Mouse (Mus musculus) heart, adult 18-20 months (tissue): ENCODE measurements around the gene Trim38. TPM values are rescaled to one million over a fixed set of nuclear protein-coding genes. Genes with fewer than 3 reads are reported as not detected.
A peak's percentile ranks its signal among the peaks of the same experiment; 100 is the strongest.

Experiments
- DNase-seq, 2 experiments: peaks; one replicate each; pipeline ENCODE4 v3.0.0; 2021 to 2022; ENCODE audit warnings: mixed read lengths in 1 of 2
- total RNA-seq, 2 experiments: library from RNA; stranded (reverse); gene quantifications; 2 replicates each; pipeline ENCODE4 v1.2.3; 2021

Gene Trim38
- total RNA-seq, 2 experiments from 2014 or later: 0.21 TPM; not detected in 1

DNA sequence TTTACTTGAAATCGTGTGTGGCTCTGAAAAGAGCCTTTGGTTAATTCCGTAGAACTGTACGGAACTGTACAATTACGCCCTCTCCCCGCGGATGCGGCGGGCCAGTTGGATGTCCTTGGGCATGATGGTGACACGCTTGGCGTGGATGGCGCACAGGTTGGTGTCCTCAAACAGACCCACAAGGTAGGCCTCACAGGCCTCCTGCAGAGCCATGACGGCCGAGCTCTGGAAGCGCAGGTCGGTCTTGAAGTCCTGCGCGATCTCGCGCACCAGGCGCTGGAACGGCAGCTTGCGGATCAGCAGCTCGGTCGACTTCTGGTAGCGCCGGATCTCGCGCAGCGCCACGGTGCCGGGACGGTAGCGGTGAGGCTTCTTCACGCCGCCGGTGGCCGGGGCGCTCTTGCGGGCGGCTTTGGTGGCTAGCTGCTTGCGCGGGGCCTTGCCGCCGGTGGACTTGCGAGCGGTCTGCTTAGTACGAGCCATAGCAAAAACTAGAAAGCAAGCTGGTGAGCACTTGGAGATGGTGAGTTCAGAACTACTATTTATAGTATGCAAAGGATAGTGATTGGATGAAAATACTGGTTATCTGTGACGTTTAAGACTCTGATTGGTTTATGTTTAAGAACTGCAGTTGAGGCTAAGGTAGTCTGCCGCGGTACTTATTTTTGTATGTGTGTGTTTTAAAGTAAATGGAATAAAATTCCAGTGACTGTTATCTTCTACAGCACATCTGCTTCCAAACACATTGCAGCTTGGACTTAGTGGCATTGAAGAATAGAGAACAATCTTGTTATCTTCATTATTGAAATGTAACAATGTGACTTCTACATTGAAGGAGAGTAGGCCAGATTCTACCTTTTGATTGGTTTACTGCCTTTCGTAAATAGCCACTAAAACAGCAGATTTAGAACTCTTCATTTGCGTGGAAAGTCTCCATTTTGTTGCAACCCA lies 7.6 kb upstream of the Trim38 start, which contains the start of gene Hist1h3a:
Gene Hist1h3a, minus strand, starts transcription at position 516 of the 951 bp plus-strand sequence.
- DNase-seq: peak; percentile 65 to 78

DNA sequence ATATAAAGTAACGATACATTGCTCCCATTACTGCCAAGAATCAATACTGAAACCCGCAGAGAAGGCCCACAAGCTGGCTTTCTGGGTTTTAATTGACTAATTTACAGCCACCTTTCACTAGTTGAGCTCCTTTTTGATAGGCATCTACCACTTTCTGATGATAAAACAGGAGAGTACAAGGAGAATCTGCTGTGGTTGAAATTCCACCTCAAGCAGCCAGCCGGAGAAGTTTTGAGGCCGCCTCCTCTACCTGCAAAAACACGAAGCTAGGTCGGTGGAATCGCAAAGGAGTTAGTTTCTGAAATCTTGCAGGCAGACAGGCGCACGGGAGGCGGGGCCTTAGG lies 6.5 kb upstream of the Trim38 start:
- DNase-seq: no peak

DNA sequence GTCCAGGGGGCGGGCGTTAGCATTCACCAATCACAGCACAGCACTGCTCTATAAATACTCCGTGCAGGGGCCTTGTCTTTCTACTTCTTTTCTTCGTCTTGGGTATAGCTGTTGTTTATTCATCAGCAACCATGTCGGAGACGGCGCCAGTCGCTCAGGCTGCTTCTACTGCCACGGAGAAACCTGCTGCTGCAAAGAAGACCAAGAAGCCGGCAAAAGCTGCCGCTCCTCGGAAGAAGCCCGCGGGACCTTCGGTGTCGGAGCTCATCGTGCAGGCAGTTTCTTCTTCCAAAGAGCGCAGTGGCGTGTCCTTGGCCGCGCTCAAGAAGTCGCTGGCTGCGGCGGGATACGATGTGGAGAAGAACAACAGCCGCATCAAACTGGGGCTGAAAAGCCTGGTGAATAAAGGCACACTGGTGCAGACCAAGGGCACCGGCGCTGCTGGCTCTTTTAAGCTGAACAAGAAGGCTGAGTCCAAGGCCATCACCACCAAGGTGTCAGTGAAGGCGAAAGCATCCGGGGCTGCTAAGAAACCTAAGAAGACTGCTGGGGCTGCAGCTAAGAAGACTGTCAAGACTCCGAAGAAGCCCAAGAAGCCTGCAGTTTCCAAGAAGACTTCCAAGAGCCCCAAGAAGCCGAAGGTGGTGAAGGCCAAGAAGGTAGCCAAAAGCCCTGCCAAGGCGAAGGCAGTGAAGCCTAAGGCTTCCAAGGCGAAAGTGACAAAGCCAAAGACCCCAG lies 6.0 kb upstream of the Trim38 start, which contains the start of gene Hist1h1a:
Gene Hist1h1a, plus strand, starts transcription at position 81 of the 738 bp plus-strand sequence.
- DNase-seq: peak; percentile 85

- no peak for DNase-seq
Observed at GRCm38 (mm10) chr13:23764324-23765171, 5.2 kb upstream of the Trim38 start.

DNA sequence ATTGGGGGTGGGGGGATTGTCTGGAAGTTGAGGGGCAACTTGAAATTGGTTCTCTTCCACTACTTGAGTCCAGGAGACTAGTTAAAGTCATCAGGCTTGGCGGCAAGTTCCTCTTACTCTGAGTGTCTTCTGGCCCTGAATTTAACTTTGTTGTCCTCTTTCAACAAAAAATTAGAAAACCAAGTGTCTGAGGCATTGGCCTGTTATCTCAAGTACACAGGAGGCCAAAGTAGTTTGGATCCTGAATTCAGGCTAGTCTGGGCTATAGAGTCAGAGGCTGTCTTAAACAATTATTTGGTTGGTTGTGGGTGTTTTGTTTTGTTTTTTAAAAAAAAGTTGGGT lies 4.6 kb upstream of the Trim38 start:
- DNase-seq: no peak

DNA sequence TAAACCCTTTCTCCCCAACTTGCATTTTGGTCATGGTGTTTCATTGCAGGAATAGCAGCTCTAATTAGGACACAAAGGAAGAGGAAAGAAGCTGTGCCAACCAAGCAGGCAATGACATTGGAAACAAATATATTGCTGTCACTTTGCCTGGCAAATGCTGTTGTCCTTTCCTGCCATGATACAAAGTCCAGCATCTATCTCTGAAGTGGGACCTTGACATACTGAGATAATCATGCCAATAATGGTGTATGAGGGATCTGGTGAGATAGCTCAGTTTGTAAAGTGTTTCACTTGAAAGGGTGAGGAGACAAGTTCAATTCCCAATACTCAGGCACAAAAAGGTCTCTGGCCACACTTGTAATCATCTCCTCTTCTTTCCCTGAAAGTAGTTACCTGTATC lies 2.9 kb upstream of the Trim38 start:
- no peak for DNase-seq

DNA sequence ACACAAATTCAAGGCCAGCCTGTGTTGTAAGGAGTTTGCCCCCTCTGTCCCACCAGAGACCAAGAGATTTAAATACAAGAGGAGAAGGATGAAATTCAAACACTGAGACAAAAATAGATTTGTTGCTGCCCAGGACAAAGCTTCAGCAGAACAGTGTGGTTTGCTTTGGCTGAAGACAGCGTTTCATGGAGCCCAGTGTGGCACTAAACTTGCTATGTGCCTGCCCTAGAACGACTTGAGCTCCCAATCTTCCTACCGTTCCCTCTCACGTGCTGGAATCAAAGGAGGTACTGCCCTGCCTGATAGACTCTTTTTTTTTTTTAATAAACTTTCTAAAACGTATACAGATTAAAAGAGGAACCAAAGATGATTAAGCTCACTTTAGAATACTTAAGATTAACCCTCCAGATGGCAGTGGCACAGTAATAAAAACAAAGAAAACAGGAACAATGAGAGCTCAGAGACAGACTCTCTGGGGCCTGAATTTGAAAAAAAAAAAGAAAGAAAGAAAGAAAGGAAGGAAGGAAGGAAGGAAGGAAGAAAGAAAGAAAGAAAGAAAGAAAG lies 797 bp upstream of the Trim38 start:
- DNase-seq: no peak

DNA sequence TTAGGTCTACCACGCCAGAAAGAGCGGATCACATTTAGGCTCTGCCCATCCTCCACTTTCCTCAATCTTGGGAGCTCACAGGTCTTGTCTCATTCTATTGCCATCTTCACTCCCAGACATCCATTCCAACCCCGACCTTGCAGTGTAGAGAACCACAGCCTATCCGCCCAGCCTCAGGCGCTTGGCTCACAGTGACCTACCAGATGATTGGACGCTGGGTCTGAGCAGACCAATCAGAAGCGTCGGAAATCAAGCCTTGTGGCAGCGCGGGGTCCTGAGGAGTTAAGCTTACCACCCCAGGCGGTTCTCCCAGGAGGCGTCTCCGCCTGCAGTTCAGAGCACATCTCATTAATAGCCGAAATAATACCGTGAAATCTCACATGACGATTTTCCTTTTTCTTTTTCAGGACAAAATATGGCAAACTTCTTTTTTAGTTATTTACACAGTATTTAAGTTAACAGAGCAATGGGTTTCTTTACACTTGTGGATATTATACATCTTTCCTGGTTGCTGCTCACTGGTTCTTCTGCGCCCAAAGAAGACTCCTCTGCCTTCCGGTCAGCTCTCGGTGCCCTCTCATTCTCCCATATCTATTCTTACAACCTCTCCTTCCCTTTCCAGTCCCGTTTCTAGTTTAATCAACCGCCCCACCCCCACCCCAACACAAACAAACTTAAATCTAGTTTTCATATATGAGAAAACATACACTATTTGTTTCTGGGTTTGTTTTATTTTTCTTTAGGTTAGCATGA lies 3.0 kb downstream of the Trim38 start:
- DNase-seq: peak in 1 of 2 experiments; percentile 33

DNA sequence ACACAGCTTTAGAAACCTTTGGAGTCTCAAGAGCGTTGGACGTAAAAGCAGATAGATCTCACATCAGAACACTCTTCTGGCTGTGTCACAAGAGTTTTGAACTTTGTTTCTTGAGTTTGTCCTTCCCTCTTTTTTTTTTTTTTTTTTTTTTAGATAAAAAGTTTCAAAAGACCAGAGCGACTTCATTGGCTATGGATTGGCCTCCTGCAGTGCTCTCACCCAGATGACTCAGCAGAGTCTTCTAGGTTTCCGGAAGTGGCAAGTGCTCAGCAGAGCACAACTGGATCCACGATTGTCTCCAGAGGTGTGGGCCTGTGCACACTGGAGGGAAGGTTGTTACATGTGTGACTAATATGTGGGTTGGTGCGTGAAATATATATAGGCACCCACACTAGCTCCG lies 8.6 kb downstream of the Trim38 start:
- DNase-seq: no peak

DNA sequence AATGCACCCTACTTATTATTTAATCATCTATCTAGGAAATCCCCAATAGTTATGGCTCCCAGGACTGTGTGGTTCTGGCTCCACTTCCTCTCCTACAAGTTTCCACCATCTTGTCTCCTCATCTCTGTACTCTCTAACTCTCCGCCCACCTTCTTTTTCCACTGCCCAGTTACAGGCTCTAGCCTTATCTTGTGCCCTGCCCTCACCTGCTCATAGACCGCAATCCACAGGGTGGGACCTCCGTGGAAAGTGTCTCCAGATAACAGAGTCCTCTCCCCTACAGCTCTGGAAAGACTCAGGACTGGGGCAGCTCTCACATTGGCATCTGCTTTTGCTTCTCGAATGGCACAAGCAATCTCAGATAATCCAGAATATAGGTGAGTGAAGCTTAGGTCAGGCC lies 9.3 kb downstream of the Trim38 start:
- DNase-seq: no peak

- DNase-seq: peak; percentile 22 to 63
Observed at GRCm38 (mm10) chr13:23792520-23792919, 22.8 kb downstream of the Trim38 start.

DNA sequence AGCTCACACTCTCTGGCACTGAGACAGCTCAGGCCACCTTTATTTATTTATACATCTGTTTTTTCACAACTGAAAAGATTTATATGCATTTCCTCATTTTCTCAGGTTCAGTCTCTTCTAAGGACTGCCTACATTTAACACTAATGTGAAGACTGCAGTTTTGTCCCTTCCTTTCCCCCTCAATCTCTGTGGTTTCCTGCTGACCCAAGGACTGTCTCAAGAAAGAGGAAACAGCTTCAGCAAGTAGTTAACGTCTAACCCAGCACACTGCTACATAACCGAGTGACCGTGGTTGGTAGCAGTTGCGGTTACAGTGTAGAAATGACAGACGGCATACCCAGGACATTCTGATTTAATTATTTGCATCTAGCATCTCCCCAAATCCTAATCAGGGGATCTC lies 29.7 kb downstream of the Trim38 start:
- DNase-seq: peak in 1 of 2 experiments; percentile 19

GRCm38 (mm10) chr13:23804532-23804931 lies 34.8 kb downstream of the Trim38 start:
- no peak for DNase-seq

DNA sequence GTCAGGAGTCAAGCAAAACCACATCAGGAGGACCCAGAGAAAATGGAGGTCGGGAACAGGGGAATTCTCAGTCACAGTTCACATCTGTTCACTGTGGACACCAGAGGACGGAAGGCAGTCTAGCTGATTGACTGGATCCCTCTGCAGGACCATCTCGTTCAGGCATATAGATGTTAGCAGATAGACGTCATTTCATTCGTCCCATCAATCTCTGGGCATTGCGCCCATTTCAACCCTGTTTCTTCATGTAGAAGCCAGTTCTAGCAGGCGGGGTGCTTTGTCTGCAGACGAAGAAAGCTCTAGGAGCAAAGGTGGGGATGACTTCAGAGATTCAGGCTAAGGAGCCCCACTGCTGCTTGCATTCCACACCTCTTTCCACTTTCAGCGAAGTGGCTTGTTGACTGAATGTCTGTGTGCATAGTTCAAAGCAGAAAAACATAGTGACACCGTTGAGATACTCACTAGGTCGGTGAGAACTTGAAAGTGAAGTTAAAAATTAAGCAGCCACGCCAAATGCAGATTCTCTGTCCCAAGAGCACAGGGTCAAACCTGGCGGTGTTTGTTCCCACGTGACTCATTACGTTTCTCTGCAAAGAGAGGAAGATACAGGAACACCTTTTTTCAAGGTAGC lies 36.8 kb downstream of the Trim38 start, which contains the start of gene Slc17a2:
Gene Slc17a2, plus strand, starts transcription at position 572 of the 631 bp plus-strand sequence.
- no peak for DNase-seq

- no peak for DNase-seq
Observed at GRCm38 (mm10) chr13:23816148-23816547, 46.4 kb downstream of the Trim38 start.

DNA sequence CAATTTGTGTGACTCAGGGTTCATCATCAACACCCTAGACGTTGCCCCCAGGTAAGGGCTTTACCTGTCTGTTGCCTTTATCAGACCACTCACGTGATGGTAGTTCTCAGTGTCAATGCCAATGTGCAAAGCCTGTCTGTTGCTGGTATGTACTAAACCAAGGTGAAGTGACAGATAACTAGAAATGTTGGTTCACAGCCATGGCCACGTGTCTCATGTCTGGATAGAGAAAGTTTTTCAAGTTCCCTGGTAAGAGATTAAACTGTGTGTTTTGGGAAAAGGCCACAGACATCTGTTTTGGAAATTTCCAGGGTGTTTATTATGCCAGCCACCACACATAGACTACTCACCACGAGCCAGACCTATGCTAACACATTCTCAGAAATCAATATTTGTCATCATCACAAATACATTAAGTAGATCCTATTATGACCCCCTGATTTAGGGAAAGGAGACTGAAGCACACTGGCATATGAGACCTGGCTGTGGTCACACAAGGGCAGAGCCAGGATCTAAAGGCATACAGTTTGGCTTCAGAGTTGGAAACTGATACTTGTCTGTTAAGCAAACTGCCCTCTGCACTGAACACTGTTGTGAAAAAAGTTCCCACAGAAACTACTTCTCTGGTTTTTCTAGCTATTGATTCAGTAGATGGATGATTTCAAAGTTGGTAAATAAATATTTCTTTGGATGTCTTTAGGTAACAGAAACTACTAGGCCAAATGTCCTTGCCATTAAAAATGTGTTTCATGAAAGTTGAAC lies 50.6 kb downstream of the Trim38 start:
- DNase-seq: no peak

- no peak for DNase-seq
Observed at GRCm38 (mm10) chr13:23822213-23822612, 52.5 kb downstream of the Trim38 start.

GRCm38 (mm10) chr13:23826606-23827005 lies 56.9 kb downstream of the Trim38 start:
- DNase-seq: no peak

DNA sequence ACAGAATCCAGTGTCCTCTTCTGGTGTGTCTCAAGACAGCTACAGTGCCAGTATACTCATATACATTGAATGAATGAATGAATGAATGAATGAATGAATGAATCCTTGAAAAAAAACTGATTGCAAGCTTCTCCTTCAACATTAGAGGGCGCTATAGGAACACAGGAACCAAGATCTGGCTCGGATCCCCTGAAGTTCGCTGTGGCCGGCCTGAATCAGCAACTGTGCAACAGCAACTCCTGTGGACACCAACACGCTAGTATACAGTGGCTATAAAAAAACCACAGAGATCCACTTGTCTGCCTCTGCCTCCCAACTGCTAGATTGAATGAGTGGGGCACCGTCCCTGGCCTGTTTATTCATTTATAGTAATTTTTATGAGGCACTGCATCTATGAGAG lies 63.3 kb downstream of the Trim38 start:
- DNase-seq: peak; percentile 22 to 54

- DNase-seq: no peak
Observed at GRCm38 (mm10) chr13:23834836-23835235, 65.1 kb downstream of the Trim38 start.
